Mouse (Mus musculus): ENCODE data around the gene Zbtb7b.

DNA sequence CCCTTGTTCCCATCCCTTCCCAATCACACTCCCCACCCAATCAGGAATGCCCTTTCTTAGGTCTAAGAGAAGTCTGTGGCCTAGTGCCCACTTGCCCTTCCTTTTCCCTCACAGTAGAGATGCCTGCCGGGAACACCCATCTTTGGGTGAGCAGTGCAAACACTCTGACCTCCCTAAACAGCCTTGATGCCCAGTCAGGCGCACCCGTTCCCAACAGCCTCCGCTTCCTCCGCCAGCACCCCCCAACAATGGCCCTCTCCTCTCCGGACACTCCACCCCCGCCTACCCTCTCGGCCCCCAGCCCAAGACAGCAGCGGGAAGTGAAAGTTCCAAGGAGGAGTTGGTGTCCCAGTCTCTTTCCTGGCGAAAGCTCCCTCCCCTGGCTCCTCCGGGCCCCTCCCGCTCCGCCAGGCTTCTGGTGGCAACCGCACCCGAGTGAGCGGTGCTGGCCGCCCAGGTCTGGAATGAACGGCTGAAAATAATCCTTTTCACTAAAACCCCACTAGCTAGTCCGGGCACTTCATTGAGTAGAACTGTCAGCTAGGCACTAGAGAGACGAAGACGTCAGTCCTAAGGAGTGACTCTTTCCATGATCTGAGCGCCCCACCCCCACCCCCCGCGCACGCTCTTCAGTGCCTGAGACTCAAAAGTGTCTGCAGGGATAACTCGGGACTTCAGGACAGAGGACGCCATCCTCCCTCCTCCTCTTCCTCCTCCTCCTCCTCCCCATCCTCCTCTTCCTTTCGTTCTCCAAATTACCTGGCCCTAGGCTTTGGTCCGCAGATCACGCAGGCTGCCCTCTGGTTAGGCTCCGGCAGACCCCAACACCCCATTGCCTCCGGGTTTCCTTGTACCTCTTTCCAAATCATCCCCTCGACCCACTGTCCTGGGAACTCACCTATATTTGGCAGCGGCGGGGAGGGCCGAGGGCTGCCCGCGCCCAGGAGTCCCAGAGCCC is 45.4 kb downstream of the Zbtb7b start:
- TF ChIP-seq CTCF (IDR thresholded peaks at IDR 0.05; ENCODE audit: low read depth, low read length), result no peak
- no peak for TF ChIP-seq POLR2A (IDR thresholded peaks at IDR 0.05; ENCODE audit: borderline replicate concordance, low read depth, low read length)

Data from bone marrow macrophage, adult 2 months (primary cell).